ENCODE assay signal across 9 mouse cellular contexts in genomic region chr5:128542049-128542448, GRCm38 (mm10). TPM values are rescaled to one million over a fixed set of nuclear protein-coding genes. Genes with fewer than 3 reads are reported as not detected.
DNase-seq lines count a peak whose midpoint lies in the region; ATAC-seq lines count a peak whose summit lies in the region.
"Had no signal": no experiment of that assay in that cellular context is flagged by ENCODE, and none has a peak within 500 bp of the region (broad histone marks: within the 10 kb centered on the region; RNA-seq: fewer than 3 reads in every experiment).

No protein-coding gene starts in this region.

- WGBS in kidney, embryonic 16.5 days: 7% methylated on average over 10 of the region's 10 CpGs
- WGBS in embryonic facial prominence, embryonic 11.5 days: 6% methylated on average over 10 of the region's 10 CpGs
- WGBS in intestine, embryonic 15.5 days: 12% methylated on average over 10 of the region's 10 CpGs

- H3K9ac ChIP-seq in kidney, embryonic 16.5 days (replicated peaks; ENCODE audit: low read length): peak overlapping the region; percentile 39
- H3K9ac ChIP-seq in embryonic facial prominence, embryonic 11.5 days (replicated peaks; ENCODE audit: low read length): peak overlapping the region; percentile 39
- H3K9ac ChIP-seq in intestine, embryonic 15.5 days: no peak overlapping the region
- H3K9ac ChIP-seq: liver, embryonic 14.5 days had no signal

- no peak for DNase-seq in kidney, adult 11 months
- peak; percentile 25 for DNase-seq in embryonic facial prominence, embryonic 11.5 days (ENCODE audit: low spot score)
- DNase-seq in neural tube, embryonic 10.5 days (ENCODE audit: extremely low spot score, low spot score): peak; percentile 44
- no peak for DNase-seq in layer of hippocampus, adult 9-11 months
- DNase-seq in layer of hippocampus, adult 9-10 months (ENCODE audit: low spot score): no peak

- H3K4me2 ChIP-seq in kidney, embryonic 16.5 days (replicated peaks; ENCODE audit: low read depth, low read length): peak overlapping the region; percentile 44
- no peak overlapping the region for H3K4me2 ChIP-seq in embryonic facial prominence, embryonic 11.5 days (ENCODE audit: low read depth, low read length)
- H3K4me2 ChIP-seq in intestine, embryonic 15.5 days (replicated peaks): peak overlapping the region; percentile 34

- H3K4me1 ChIP-seq in kidney, embryonic 16.5 days (ENCODE audit: insufficient read depth, low read length): peaks cover 10% of the 10 kb centered on the region
- no peaks in the 10 kb centered on the region for H3K4me1 ChIP-seq in embryonic facial prominence, embryonic 11.5 days (ENCODE audit: control insufficient read depth, insufficient read depth, low read length)
- H3K4me1 ChIP-seq in intestine, embryonic 15.5 days (replicated peaks): peaks cover 5% of the 10 kb centered on the region; the same call in 1 of the 2 replicates

- H3K9me3 ChIP-seq in kidney, embryonic 16.5 days (ENCODE audit: low read length): no peaks in the 10 kb centered on the region
- no peaks in the 10 kb centered on the region for H3K9me3 ChIP-seq in embryonic facial prominence, embryonic 11.5 days (replicated peaks; ENCODE audit: control insufficient read depth, low read length)
- H3K9me3 ChIP-seq in intestine, embryonic 15.5 days: no peaks in the 10 kb centered on the region

- no peaks in the 10 kb centered on the region; the same call in 1 of the 2 replicates for H3K27me3 ChIP-seq in kidney, embryonic 16.5 days (ENCODE audit: insufficient read depth, low read length)
- H3K27me3 ChIP-seq in embryonic facial prominence, embryonic 11.5 days (ENCODE audit: control insufficient read depth, insufficient read depth, low read length): no peaks in the 10 kb centered on the region
- 0 out of 2 replicates have a peak, but pooled peaks cover 3% of the 10 kb centered on the region for H3K27me3 ChIP-seq in intestine, embryonic 15.5 days (replicated peaks)
- H3K27me3 ChIP-seq: Patski had no signal

- no peak overlapping the region for H3K27ac ChIP-seq in kidney, embryonic 16.5 days (ENCODE audit: low read length)
- no peak overlapping the region for H3K27ac ChIP-seq in embryonic facial prominence, embryonic 11.5 days (replicated peaks; ENCODE audit: low read depth, low read length)
- H3K27ac ChIP-seq in intestine, embryonic 15.5 days: no peak overlapping the region
- H3K27ac ChIP-seq: liver, embryonic 14.5 days had no signal

- peak overlapping the region; percentile 15 for H3K4me3 ChIP-seq in kidney, embryonic 16.5 days (ENCODE audit: low read length)
- no peak overlapping the region for H3K4me3 ChIP-seq in embryonic facial prominence, embryonic 11.5 days (ENCODE audit: low read depth, low read length)
- no peak overlapping the region for H3K4me3 ChIP-seq in intestine, embryonic 15.5 days (replicated peaks)

- ATAC-seq in kidney, embryonic 16.5 days (ENCODE audit: low FRiP score, low TSS enrichment): peak; percentile 71
- no peak for ATAC-seq in embryonic facial prominence, embryonic 11.5 days (replicated peaks; ENCODE audit: insufficient number of reproducible peaks, low FRiP score, low TSS enrichment, low read depth)
- no peak for ATAC-seq in intestine, embryonic 15.5 days
- ATAC-seq: Patski had no signal

- H3K36me3 ChIP-seq in kidney, embryonic 16.5 days (ENCODE audit: insufficient read depth, low read length): no peaks in the 10 kb centered on the region
- H3K36me3 ChIP-seq in embryonic facial prominence, embryonic 11.5 days (replicated peaks; ENCODE audit: control insufficient read depth, insufficient read depth, low read depth, low read length): no peaks in the 10 kb centered on the region
- H3K36me3 ChIP-seq in intestine, embryonic 15.5 days: no peaks in the 10 kb centered on the region

RNA-seq across cellular contexts. Expression of gene Fzd10, which starts 58.6 kb away (rescaled TPM):
- polyA plus RNA-seq in kidney, embryonic 16.5 days (2015; fragmentation: Nextera tagmentation; extraction: Ambion mirVana): 2.5 and 2.6 TPM in 2 replicates
- 5.5 and 5.6 TPM in 2 replicates for polyA plus RNA-seq in embryonic facial prominence, embryonic 11.5 days (2014; fragmentation: Nextera tagmentation; extraction: Ambion mirVana)
- polyA plus RNA-seq in intestine, embryonic 15.5 days (2015; fragmentation: Nextera tagmentation; extraction: Ambion mirVana): 0.90 and 1.0 TPM in 2 replicates
- polyA plus RNA-seq: Patski had no signal

Comparison
In these comparisons a context has a peak if more than half of its experiments do, and no peak if none do; other contexts are left out.
1. DNase-seq: peak in embryonic facial prominence, embryonic 11.5 days (single experiment) and neural tube, embryonic 10.5 days (single experiment); none in kidney, adult 11 months (single experiment), layer of hippocampus, adult 9-11 months (single experiment) and layer of hippocampus, adult 9-10 months (single experiment).